Mouse (Mus musculus) cerebellum, adult 18-20 months (tissue): ENCODE results near the gene Ttc22.

Source experiments
- DNase-seq, 2 experiments: peaks; one replicate each; pipeline ENCODE4 v3.0.0; 2021

Gene Ttc22

GRCm38 (mm10) chr4:106617056-106617455 is 5.2 kb upstream of the Ttc22 start, which contains the start of gene Lexm:
Gene Lexm (minus strand): TSS chr4:106617241.
- no peak for DNase-seq

GRCm38 (mm10) chr4:106618898-106619297 is 3.3 kb upstream of the Ttc22 start:
- no peak for DNase-seq

- DNase-seq: no peak
Measured at GRCm38 (mm10) chr4:106621428-106621827, 804 bp upstream of the Ttc22 start.

GRCm38 (mm10) chr4:106622712-106623111 is 480 bp downstream of the Ttc22 start:
- DNase-seq: no peak

- DNase-seq: no peak
Measured at GRCm38 (mm10) chr4:106624271-106624670, 2.0 kb downstream of the Ttc22 start.

GRCm38 (mm10) chr4:106627809-106628208 is 5.6 kb downstream of the Ttc22 start:
- no peak for DNase-seq

- DNase-seq: no peak
Measured at GRCm38 (mm10) chr4:106628650-106629360, 6.6 kb downstream of the Ttc22 start.

GRCm38 (mm10) chr4:106629374-106629773 is 7.1 kb downstream of the Ttc22 start:
- DNase-seq: no peak

GRCm38 (mm10) chr4:106630333-106631220 is 8.3 kb downstream of the Ttc22 start:
- DNase-seq: peak; percentile 73 to 81

- no peak for DNase-seq
Measured at GRCm38 (mm10) chr4:106632313-106632712, 10.1 kb downstream of the Ttc22 start.

GRCm38 (mm10) chr4:106633281-106634085 is 11.3 kb downstream of the Ttc22 start:
- no peak for DNase-seq

GRCm38 (mm10) chr4:106634086-106634479 is 11.9 kb downstream of the Ttc22 start:
- no peak for DNase-seq

GRCm38 (mm10) chr4:106643483-106644217 is 21.4 kb downstream of the Ttc22 start:
- DNase-seq: no peak

- no peak for DNase-seq
Measured at GRCm38 (mm10) chr4:106644218-106644610, 22.0 kb downstream of the Ttc22 start.

- no peak for DNase-seq
Measured at GRCm38 (mm10) chr4:106645797-106646196, 23.6 kb downstream of the Ttc22 start.

- DNase-seq: no peak
Measured at GRCm38 (mm10) chr4:106647137-106647536, 24.9 kb downstream of the Ttc22 start.

GRCm38 (mm10) chr4:106650833-106651527 is 28.7 kb downstream of the Ttc22 start, which contains the start of gene Pars2:
Gene Pars2 (plus strand): TSS chr4:106651069.
- DNase-seq: peak; percentile 98

GRCm38 (mm10) chr4:106652546-106652945 is 30.3 kb downstream of the Ttc22 start:
- DNase-seq: no peak

- no peak for DNase-seq
Measured at GRCm38 (mm10) chr4:106653051-106653450, 30.8 kb downstream of the Ttc22 start.

- no peak for DNase-seq
Measured at GRCm38 (mm10) chr4:106655681-106656080, 33.4 kb downstream of the Ttc22 start.

- no peak for DNase-seq
Measured at GRCm38 (mm10) chr4:106663956-106664470, 41.8 kb downstream of the Ttc22 start.
